Mouse (Mus musculus) C2C12 (cell line): ENCODE data around the gene Fpr1. TPM values are rescaled to one million over a fixed set of nuclear protein-coding genes. Genes with fewer than 3 reads are reported as not detected.

Experiments used
- H3K27me3 ChIP-seq: one replicate; pipeline ENCODE4 v1.6.1; 2011; ENCODE audit not compliant: control insufficient read depth, insufficient read depth, insufficient read length
- H3K36me3 ChIP-seq: one replicate; pipeline ENCODE4 v1.6.1; 2011; ENCODE audit not compliant: control insufficient read depth, insufficient read depth
- H3K4me3 ChIP-seq: one replicate; pipeline ENCODE4 v1.5.1; 2011; ENCODE audit warnings: mild to moderate bottlenecking, control low read depth; ENCODE audit not compliant: poor library complexity, insufficient read depth, severe bottlenecking
- H3K79me2 ChIP-seq: one replicate; pipeline ENCODE4 v1.6.1; 2011; ENCODE audit not compliant: control insufficient read depth, insufficient read depth
- H3K79me3 ChIP-seq: one replicate; pipeline ENCODE4 v1.6.1; 2011; ENCODE audit warnings: low read depth, control low read depth
- H3ac ChIP-seq: one replicate; pipeline ENCODE3; 2011; ENCODE audit warnings: low read depth; ENCODE audit not compliant: control insufficient read depth, insufficient read length
- CEBPB ChIP-seq: IDR thresholded peaks from one replicate; pipeline ENCODE4 v1.6.1; 2011; ENCODE audit warnings: low read depth, mild to moderate bottlenecking, control low read depth, moderate library complexity
- CTCF ChIP-seq: IDR thresholded peaks from one replicate; pipeline ENCODE4 v1.5.1; 2011; ENCODE audit not compliant: control insufficient read depth, insufficient read depth, insufficient read length
- FOSL1 ChIP-seq: IDR thresholded peaks from one replicate; pipeline ENCODE4 v1.8.0; 2011; ENCODE audit warnings: mild to moderate bottlenecking, low read length; ENCODE audit not compliant: poor library complexity, insufficient read depth, severe bottlenecking
- MAX ChIP-seq: IDR thresholded peaks from one replicate; pipeline ENCODE4 v1.6.1; 2011; ENCODE audit warnings: mild to moderate bottlenecking, control low read depth
- MYOD1 ChIP-seq: IDR thresholded peaks from one replicate; pipeline ENCODE4 v1.6.1; 2011; ENCODE audit warnings: low read depth; ENCODE audit not compliant: control insufficient read depth, insufficient read length
- MYOG ChIP-seq: IDR thresholded peaks from one replicate; pipeline ENCODE4 v1.6.1; 2011; ENCODE audit not compliant: control insufficient read depth, insufficient read length; ENCODE audit errors: extremely low read depth
- USF1 ChIP-seq: IDR thresholded peaks from one replicate; pipeline ENCODE4 v1.6.1; 2011; ENCODE audit warnings: low read depth, mild to moderate bottlenecking, control low read depth, moderate library complexity
- polyA plus RNA-seq: library from polyadenylated mRNA; unstranded; fragments of >200 nt; fragmentation: generic; extraction: Trizol; gene quantifications from one replicate; pipeline ENCODE4 v1.2.1, GENCODE M21; 2012; ENCODE audit warnings: missing spikeins

Gene Fpr1
- polyA plus RNA-seq, 1 experiment = not detected

DNA sequence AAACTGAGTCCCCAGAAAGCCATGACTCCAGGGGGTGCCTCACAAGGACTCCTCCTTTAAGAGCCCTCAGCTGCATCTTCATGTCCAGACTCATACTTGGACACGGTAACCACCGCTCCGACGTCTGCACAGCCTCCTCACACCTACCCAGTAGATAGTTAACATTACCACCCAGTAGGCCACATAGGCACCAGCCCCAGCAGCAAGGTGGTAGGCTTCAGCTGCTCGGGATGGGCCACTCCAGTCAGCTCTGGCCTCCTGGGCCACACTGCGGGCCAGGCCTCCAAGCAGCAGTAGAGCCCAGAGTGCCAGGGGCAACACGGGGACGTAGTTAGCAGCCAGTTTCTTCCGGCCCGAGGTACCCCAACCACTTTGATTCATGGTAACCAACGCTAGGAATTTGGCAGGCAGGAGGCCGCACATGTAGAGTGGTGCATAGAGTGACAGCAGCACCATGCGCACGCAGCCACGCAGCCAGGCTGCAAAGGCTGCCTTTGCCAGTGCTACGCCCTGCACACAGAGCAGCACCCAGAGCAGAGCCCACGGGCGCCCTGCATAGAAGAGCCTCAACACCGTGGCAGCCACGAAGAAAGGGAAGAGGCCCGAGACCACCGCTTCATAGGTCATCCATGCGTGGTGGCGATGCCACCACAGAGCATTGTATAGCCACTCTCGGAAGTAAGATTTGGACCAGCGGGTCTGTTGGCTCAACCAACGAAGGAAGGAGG lies 40.0 kb downstream of the Fpr1 start:
- TF ChIP-seq CTCF = no peak
- no peak overlapping the region for H3K4me3 ChIP-seq
- no peak overlapping the region for H3ac ChIP-seq
- H3K36me3 ChIP-seq = peaks cover 50% of the 10 kb centered on the region
- peaks cover 9% of the 10 kb centered on the region for H3K79me3 ChIP-seq
- no peaks in the 10 kb centered on the region for H3K27me3 ChIP-seq
- H3K79me2 ChIP-seq = peaks cover 18% of the 10 kb centered on the region

- H3K79me3 ChIP-seq = peaks cover 10% of the 10 kb centered on the region
- H3K36me3 ChIP-seq = peaks cover 54% of the 10 kb centered on the region
- no peaks in the 10 kb centered on the region for H3K27me3 ChIP-seq
- peaks cover 34% of the 10 kb centered on the region for H3K79me2 ChIP-seq
- no peak overlapping the region for H3ac ChIP-seq
- peak; percentile 86 for TF ChIP-seq USF1
- no peak for TF ChIP-seq MYOD1
- no peak for TF ChIP-seq MAX
- no peak for TF ChIP-seq MYOG
- TF ChIP-seq CEBPB = peak; percentile 5
- no peak for TF ChIP-seq CTCF
- TF ChIP-seq FOSL1 = peak; percentile 15
- H3K4me3 ChIP-seq = no peak overlapping the region
Measured at GRCm38 (mm10) chr17:17840796-17841195, 42.9 kb downstream of the Fpr1 start.

- Histone ChIP-seq H3K79me2 (peaks cover 49% of the 10 kb centered on the region), H3K4me3 (no peak overlapping the region), H3K79me3 (peaks cover 22% of the 10 kb centered on the region), H3ac (no peak overlapping the region), H3K27me3 (no peaks in the 10 kb centered on the region), H3K36me3 (peaks cover 69% of the 10 kb centered on the region)
- TF ChIP-seq CEBPB = no peak
- no peak for TF ChIP-seq CTCF
- TF ChIP-seq FOSL1 = no peak
- no peak for TF ChIP-seq MYOG
- no peak for TF ChIP-seq USF1
- TF ChIP-seq MAX = no peak
- TF ChIP-seq MYOD1 = no peak
Measured at GRCm38 (mm10) chr17:17839276-17839675, 44.5 kb downstream of the Fpr1 start.

DNA sequence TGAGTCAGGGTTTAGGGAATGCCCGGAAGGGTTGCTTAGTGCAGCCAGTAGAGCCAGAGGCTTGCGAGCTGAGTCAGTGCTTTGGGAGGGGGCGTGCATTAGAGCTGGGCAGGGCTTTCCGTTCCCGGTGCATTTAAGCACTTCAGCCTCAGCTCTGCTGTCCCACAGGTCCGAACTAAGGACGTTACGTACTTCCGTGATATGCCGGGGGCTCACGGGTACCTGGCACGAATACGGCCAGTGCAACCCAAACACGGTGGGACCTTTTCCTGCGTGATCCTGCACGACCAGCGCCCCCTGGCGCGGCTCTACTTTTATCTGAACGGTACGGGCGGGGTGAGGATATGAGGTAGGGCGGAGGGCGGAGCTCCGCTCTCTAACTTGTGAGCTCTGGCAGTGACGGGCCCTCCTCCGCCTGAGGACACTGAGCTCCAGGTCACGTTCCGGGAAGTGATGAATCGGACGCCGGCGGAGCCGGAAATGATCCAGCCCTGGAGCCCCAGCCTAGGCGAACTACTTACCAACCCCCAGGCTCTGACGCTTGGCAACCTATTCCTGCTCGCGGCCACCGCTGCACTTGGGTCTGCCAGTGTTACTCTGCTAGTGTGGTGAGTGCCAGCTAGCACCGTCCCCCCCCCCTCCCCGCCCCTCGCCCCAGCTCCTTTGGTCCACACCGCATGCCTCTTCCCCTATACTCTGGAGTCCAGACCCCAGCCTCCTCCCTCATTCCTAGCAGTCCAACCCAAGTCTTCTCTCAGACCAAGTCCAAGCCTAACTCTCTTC lies 45.6 kb downstream of the Fpr1 start:
- Histone ChIP-seq H3ac (peak overlapping the region; percentile 78), H3K79me3 (peaks cover 34% of the 10 kb centered on the region), H3K27me3 (no peaks in the 10 kb centered on the region), H3K79me2 (peaks cover 61% of the 10 kb centered on the region), H3K36me3 (peaks cover 80% of the 10 kb centered on the region), H3K4me3 (peak overlapping the region; percentile 23)
- peak; percentile 55 for TF ChIP-seq CTCF
- no peak for TF ChIP-seq MYOD1
- TF ChIP-seq FOSL1 = peak; percentile 24
- no peak for TF ChIP-seq CEBPB
- TF ChIP-seq USF1 = peak; percentile 67
- peak; percentile 9 for TF ChIP-seq MAX
- TF ChIP-seq MYOG = no peak

- Histone ChIP-seq H3K27me3 (no peaks in the 10 kb centered on the region), H3K4me3 (peak overlapping the region; percentile 11), H3K79me3 (peaks cover 40% of the 10 kb centered on the region), H3K36me3 (peaks cover 87% of the 10 kb centered on the region), H3ac (peak overlapping the region; percentile 54), H3K79me2 (peaks cover 68% of the 10 kb centered on the region)
- TF ChIP-seq MYOG (no peak), MAX (no peak), CEBPB (no peak), CTCF (no peak)
Measured at GRCm38 (mm10) chr17:17837426-17837825, 46.3 kb downstream of the Fpr1 start.

DNA sequence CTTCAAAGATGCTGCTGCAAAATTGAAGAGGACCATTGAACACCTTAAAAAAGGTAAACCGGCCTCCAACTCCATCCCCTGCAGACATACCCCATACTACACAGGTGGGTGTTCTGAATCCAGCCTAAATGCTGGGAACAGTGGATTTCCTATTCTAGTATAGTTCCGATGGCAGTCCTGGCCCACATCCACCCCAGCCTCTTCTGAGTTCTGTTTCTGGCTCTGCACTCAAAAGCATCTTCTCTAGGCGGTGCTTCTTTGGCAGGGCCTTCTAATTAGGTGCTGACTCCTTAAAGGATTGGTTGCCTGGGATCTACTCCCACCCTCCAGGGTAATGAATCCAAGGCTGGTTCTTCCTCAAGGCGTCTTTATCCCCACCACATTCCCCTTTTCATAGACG lies 47.6 kb downstream of the Fpr1 start:
- Histone ChIP-seq H3K4me3 (no peak overlapping the region), H3K36me3 (peaks cover 88% of the 10 kb centered on the region), H3ac (no peak overlapping the region), H3K27me3 (no peaks in the 10 kb centered on the region), H3K79me3 (peaks cover 54% of the 10 kb centered on the region), H3K79me2 (peaks cover 81% of the 10 kb centered on the region)
- TF ChIP-seq MYOG (no peak), FOSL1 (no peak), CTCF (no peak), MAX (no peak), USF1 (no peak), CEBPB (no peak), MYOD1 (no peak)
